ENCODE assay signal across 18 mouse cellular contexts in genomic region chr14:77840574-77840973, GRCm38 (mm10). TPM values are rescaled to one million over a fixed set of nuclear protein-coding genes. Genes with fewer than 3 reads are reported as not detected.
DNase-seq lines count a peak whose midpoint lies in the region.
"Had no signal": no experiment of that assay in that cellular context is flagged by ENCODE, and none has a peak within 500 bp of the region (broad histone marks: within the 10 kb centered on the region; RNA-seq: fewer than 3 reads in every experiment).

No protein-coding gene starts in this region.

- no peak overlapping the region for H3K4me3 ChIP-seq in brown adipose tissue, adult 24 weeks (ENCODE audit: insufficient read depth, low read depth, low read length)

- peak overlapping the region; percentile 82 for H3K27ac ChIP-seq in brown adipose tissue, adult 24 weeks (replicated peaks; ENCODE audit: low read depth, low read length)

- peaks cover 16% of the 10 kb centered on the region for H3K4me1 ChIP-seq in brown adipose tissue, adult 24 weeks (ENCODE audit: control insufficient read depth, insufficient read depth, insufficient read length, low read length)

- intact Hi-C loops in heart, postnatal 10 days (cut with DNase I): loop anchor here (5.0 kb wide), 1 partner anchor 698 kb away; no protein-coding TSS in a partner anchor

- peak; percentile 47 for DNase-seq in adrenal gland, postnatal 10 days
- no peak for DNase-seq in adrenal gland, adult 2 months
- peak; percentile 18 for DNase-seq in adrenal gland, postnatal 14 days
- no peak for DNase-seq in adrenal gland, postnatal 25 days
- DNase-seq in heart, adult 11 months: peak; percentile 62
- no peak for DNase-seq in heart, postnatal 10 days
- DNase-seq in layer of hippocampus, adult 9-10 months (ENCODE audit: low spot score): no peak
- DNase-seq: adrenal gland, adult 8-10 months; B cell, adult 2 months; cerebellum, adult 11 months; cerebellum, adult 11-12 months; cerebellum, adult 18-20 months; cerebellum, adult 2 months; cerebellum, adult 8-10 months; cerebellum, adult 9-10 months; cerebellum, adult 9-11 months had no signal

RNA-seq across cellular contexts. Expression of gene Dnajc15, which starts 34.4 kb away (rescaled TPM):
- total RNA-seq in adrenal gland, postnatal 10 days (2021): 100 to 1,000 TPM; 493 to 514 TPM
- total RNA-seq in adrenal gland, adult 2 months (2021): 100 to 1,000 TPM; 390 to 447 TPM
- 28.6 and 38.8 TPM in 2 replicates for polyA plus RNA-seq in adrenal gland, adult 2 months (2012; rRNA removed)
- 460 and 483 TPM in 2 replicates for total RNA-seq in adrenal gland, postnatal 14 days (2021)
- 263 and 329 TPM in 2 replicates for total RNA-seq in adrenal gland, postnatal 25 days (2021)
- 100 to 1,000 TPM; 229 to 247 TPM for total RNA-seq in heart, postnatal 10 days (2021)
- polyA plus RNA-seq in brown adipose tissue, adult 24 weeks (2012; ENCODE audit: insufficient read depth, insufficient read length, missing spikeins): 998 and 1,189 TPM in 2 replicates
- total RNA-seq: MEL had no signal

Comparison
In these comparisons a context has a peak if more than half of its experiments do, and no peak if none do; other contexts are left out.
1. DNase-seq: peak in adrenal gland, postnatal 10 days (single experiment), adrenal gland, postnatal 14 days (single experiment) and heart, adult 11 months (single experiment); none in adrenal gland, adult 2 months (single experiment), adrenal gland, postnatal 25 days (single experiment), heart, postnatal 10 days (0 of 2) and layer of hippocampus, adult 9-10 months (single experiment).